Mouse (Mus musculus): Measurements from ENCODE around the gene Nudc. TPM values are rescaled to one million over a fixed set of nuclear protein-coding genes. Genes with fewer than 3 reads are reported as not detected.
A peak's percentile ranks its signal among the peaks of the same experiment; 100 is the strongest.

Gene Nudc
- polyA plus RNA-seq, 1 experiment from 2014 or later = 218 TPM

DNA sequence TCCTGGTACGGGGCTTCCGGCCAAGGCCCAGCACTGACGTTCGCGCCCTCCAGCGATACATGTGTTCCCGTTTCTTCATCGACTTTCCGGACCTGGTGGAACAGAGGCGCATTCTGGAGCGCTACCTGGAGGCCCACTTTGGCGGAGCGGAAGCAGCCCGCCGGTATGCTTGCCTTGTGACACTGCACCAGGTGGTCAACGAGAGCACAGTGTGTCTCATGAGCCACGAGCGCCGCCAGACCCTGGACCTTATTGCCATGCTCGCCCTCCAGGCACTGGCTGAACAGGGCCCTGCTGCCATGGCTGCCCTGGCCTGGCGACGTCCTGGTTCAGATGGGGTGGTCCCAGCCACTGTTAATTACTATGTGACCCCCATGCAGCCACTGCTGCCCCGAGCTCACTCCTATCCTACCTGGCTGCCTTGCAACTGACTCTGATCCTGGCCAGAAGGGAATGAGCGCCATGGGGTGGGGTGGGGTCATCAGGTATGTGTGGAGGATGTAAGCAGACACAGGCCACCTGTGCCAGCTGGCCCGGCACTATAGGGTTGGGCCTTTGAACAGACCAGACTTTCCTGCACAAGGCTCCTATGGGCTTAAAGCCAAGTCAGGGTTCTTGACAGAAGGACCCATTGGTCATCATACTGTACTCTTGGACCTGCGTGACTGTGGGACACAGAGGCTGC lies 59.0 kb downstream of the Nudc start:
- no peak for ATAC-seq (ENCODE audit: extremely low read depth, insufficient number of reproducible peaks, low FRiP score, low TSS enrichment)
- peaks cover 34% of the 10 kb centered on the region for H3K4me1 ChIP-seq
- 87% methylated on average over 26 of the region's 26 CpGs for WGBS

DNA sequence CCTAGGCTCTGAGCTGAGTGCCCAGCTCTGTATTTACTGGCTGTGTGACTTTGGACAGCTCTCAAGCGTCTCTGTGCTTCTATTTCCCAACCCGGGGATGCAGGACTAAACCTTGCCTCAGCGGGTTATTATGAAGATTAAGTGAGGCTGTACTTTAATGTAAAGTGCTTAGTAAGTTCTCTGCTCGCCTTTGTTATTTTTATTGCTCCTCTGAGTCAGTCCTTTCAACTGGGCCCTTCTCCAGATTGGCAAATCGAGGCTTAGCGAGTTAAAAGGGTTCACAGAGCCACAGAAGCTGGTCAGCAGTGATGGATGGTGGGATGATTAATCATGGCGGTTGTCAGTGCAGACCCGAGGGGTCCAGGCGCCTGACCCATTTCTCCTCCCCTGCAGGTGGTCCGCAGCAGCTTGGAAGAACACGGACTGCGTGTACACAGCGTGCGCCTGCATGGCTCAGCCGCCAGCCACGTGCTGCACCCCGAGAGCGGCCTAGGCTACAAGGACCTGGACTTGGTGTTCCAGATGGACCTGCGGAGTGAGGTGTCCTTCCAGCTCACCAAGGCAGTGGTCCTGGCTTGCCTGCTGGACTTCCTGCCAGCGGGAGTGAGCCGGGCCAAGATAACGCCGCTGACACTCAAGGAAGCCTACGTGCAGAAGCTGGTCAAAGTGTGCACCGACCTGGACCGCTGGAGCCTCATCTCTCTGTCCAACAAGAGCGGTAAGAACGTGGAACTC lies 59.9 kb downstream of the Nudc start:
- Histone ChIP-seq H3K4me2 (no peak overlapping the region), H3K9me3 (no peaks in the 10 kb centered on the region), H3K4me3 (no peak overlapping the region), H3K4me1 (peaks cover 30% of the 10 kb centered on the region), H3K27ac (replicated peaks) (no peak overlapping the region), H3K36me3 (no peaks in the 10 kb centered on the region), H3K27me3 (replicated peaks) (peaks cover 29% of the 10 kb centered on the region), H3K9ac (no peak overlapping the region)
- WGBS = 77% methylated on average over 28 of the region's 28 CpGs
- ATAC-seq (ENCODE audit: extremely low read depth, insufficient number of reproducible peaks, low FRiP score, low TSS enrichment) = no peak

More for the DNA sequence above, 59.0 kb downstream of the Nudc start:
- Histone ChIP-seq H3K27me3 (replicated peaks) (peaks cover 19% of the 10 kb centered on the region), H3K9ac (no peak overlapping the region), H3K27ac (replicated peaks) (no peak overlapping the region), H3K9me3 (no peaks in the 10 kb centered on the region), H3K36me3 (no peaks in the 10 kb centered on the region), H3K4me2 (no peak overlapping the region), H3K4me3 (no peak overlapping the region)

DNA sequence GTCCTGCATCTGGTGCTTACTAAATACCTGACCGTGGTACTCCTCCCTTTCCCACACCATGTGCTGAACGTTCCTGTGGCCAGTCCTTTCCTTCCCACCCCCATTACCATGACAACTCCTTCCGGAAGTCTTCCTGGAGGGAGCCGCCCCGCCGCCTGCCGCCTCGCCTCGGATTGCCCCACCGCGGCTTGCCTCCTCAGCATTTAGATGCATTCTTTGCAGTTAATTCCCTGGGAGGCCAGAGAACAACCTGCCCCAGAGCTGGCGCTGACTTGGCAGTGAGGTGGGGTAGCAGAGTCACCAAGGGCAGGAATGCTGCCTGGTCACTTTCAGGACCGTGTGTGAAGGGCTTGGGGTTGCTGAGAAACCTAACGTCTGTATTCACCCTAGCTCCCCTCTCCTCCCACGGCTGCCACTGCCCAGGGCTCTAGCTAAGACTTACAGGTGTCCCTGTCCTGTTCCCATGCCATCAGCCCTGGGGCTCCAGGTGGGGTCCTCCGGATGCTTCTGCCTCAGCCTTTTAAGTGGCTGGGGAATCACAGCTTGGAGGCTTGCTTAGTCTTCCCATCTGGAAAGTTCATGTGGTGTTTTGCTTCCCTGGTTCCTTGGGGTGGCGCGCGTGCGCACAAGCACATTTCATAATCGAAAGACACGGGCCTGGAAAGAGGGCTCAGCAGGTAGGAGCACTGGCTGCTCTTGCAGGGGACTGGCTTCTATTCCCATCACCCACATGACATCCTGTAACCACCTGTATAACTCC lies 61.4 kb downstream of the Nudc start:
- peak overlapping the region; percentile 13; the same call in 1 of the 2 replicates for H3K4me3 ChIP-seq
- peaks cover 37% of the 10 kb centered on the region for H3K27me3 ChIP-seq (replicated peaks)
- peak overlapping the region; percentile 59 for H3K9ac ChIP-seq
- no peaks in the 10 kb centered on the region for H3K36me3 ChIP-seq
- no peak for ATAC-seq (ENCODE audit: extremely low read depth, insufficient number of reproducible peaks, low FRiP score, low TSS enrichment)
- 16% methylated on average over 22 of the region's 22 CpGs for WGBS
- peaks cover 35% of the 10 kb centered on the region for H3K4me1 ChIP-seq
- H3K9me3 ChIP-seq = no peaks in the 10 kb centered on the region
- peak overlapping the region; percentile 60 for H3K4me2 ChIP-seq
- no peak overlapping the region for H3K27ac ChIP-seq (replicated peaks)

Small RNAs within 50 kb of the gene (microRNA-seq; reads per million reads assigned to microRNA genes)
- not detected for gene Gm23158

Other genes starting within 250 kb of the Nudc start
- 11.3 and 11.9 TPM in 2 replicates for gene Wdtc1, start 192.5 kb downstream of the Nudc start, polyA plus RNA-seq (2015; fragmentation: Nextera tagmentation; extraction: Ambion mirVana)
- 6.1 and 6.3 TPM in 2 replicates for gene Slc9a1, start 176.3 kb downstream of the Nudc start, polyA plus RNA-seq (2015; fragmentation: Nextera tagmentation; extraction: Ambion mirVana)
- 0.36 and 0.69 TPM in 2 replicates for gene Tent5b, start 65.9 kb downstream of the Nudc start, polyA plus RNA-seq (2015; fragmentation: Nextera tagmentation; extraction: Ambion mirVana)
- gene Trnp1, start 47.4 kb downstream of the Nudc start, polyA plus RNA-seq (2015; fragmentation: Nextera tagmentation; extraction: Ambion mirVana) = 0.76 and 0.78 TPM in 2 replicates
- gene Kdf1, start 27.0 kb downstream of the Nudc start, polyA plus RNA-seq (2015; fragmentation: Nextera tagmentation; extraction: Ambion mirVana) = 0.92 and 2.1 TPM in 2 replicates
- gene Nr0b2, start 7.4 kb upstream of the Nudc start, polyA plus RNA-seq (2015; fragmentation: Nextera tagmentation; extraction: Ambion mirVana) = 10.5 and 10.8 TPM in 2 replicates
- gene Gpatch3, start 28.7 kb upstream of the Nudc start, polyA plus RNA-seq (2015; fragmentation: Nextera tagmentation; extraction: Ambion mirVana) = 5.0 and 5.3 TPM in 2 replicates
- gene Gpn2, start 38.4 kb upstream of the Nudc start, polyA plus RNA-seq (2015; fragmentation: Nextera tagmentation; extraction: Ambion mirVana) = 11.2 and 12.8 TPM in 2 replicates
- gene Sfn, start 56.2 kb upstream of the Nudc start, polyA plus RNA-seq (2015; fragmentation: Nextera tagmentation; extraction: Ambion mirVana) = 1.2 and 2.9 TPM in 2 replicates
- 1.5 and 1.6 TPM in 2 replicates for gene Zdhhc18, start 104.2 kb upstream of the Nudc start, polyA plus RNA-seq (2015; fragmentation: Nextera tagmentation; extraction: Ambion mirVana)
- 12.8 and 15.7 TPM in 2 replicates for gene Pigv, start 126.7 kb upstream of the Nudc start, polyA plus RNA-seq (2015; fragmentation: Nextera tagmentation; extraction: Ambion mirVana)
- 21.1 and 21.2 TPM in 2 replicates for gene Arid1a, start 210.8 kb upstream of the Nudc start, polyA plus RNA-seq (2015; fragmentation: Nextera tagmentation; extraction: Ambion mirVana)